Comparison of ENCODE assay signal across 13 mouse cellular contexts in the genomic region with DNA sequence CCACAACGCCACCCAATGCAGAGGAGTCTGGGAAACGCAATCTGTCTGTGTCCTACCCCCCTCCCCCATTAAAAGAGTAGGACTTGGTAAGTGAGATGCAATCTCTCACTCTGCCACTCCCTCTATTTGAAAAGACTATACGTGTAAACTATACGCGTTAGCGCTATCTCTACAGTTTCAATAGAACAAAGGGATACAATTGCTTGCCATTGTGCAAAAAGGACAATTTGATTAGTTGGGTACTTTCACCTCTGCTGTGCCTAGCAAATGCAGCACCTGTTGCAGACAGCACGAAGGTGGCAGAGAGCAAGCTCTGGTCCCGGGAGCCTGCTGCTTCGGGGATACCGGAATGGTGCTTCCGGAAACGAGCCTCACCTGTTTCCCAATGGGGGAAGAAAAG.
DNase-seq lines count a peak whose midpoint lies in the region; ATAC-seq and TF ChIP-seq lines count a peak whose summit lies in the region.
"Had no signal": no experiment of that assay in that cellular context is flagged by ENCODE, and none has a peak within 500 bp of the region (broad histone marks: within the 10 kb centered on the region; RNA-seq: fewer than 3 reads in every experiment).

No protein-coding gene starts in this region.

- H3K27ac ChIP-seq in left cerebral cortex, adult 2 months, result no peak overlapping the region
- no peak overlapping the region for H3K27ac ChIP-seq in embryonic facial prominence, embryonic 15.5 days (replicated peaks)
- no peak overlapping the region for H3K27ac ChIP-seq in intestine, postnatal 0 days (ENCODE audit: low read depth, low read length)
- H3K27ac ChIP-seq in stomach, postnatal 0 days (replicated peaks), result no peak overlapping the region
- H3K27ac ChIP-seq: neural tube, embryonic 13.5 days had no signal

- H3K4me1 ChIP-seq in embryonic facial prominence, embryonic 15.5 days, result peaks cover 24% of the 10 kb centered on the region
- H3K4me1 ChIP-seq in intestine, postnatal 0 days (replicated peaks; ENCODE audit: control insufficient read depth, insufficient read depth, low read length), result no peaks in the 10 kb centered on the region
- peaks cover 5% of the 10 kb centered on the region; the same call in 1 of the 2 replicates for H3K4me1 ChIP-seq in stomach, postnatal 0 days (replicated peaks; ENCODE audit: control insufficient read depth, insufficient read depth)

- TF ChIP-seq CTCF in left cerebral cortex, adult 2 months (IDR thresholded peaks at IDR 0.05), result no peak
- TF ChIP-seq CTCF in intestine, postnatal 0 days (IDR thresholded peaks at IDR 0.05; ENCODE audit: low read depth), result no peak
- TF ChIP-seq CTCF in stomach, postnatal 0 days (IDR thresholded peaks at IDR 0.05; ENCODE audit: low read depth), result no peak

- TF ChIP-seq EP300 in stomach, postnatal 0 days (optimal IDR thresholded peaks at IDR 0.05), result no peak

- H3K9me3 ChIP-seq in embryonic facial prominence, embryonic 15.5 days (replicated peaks), result no peaks in the 10 kb centered on the region
- H3K9me3 ChIP-seq in intestine, postnatal 0 days (ENCODE audit: control insufficient read depth), result no peaks in the 10 kb centered on the region
- no peaks in the 10 kb centered on the region for H3K9me3 ChIP-seq in stomach, postnatal 0 days (ENCODE audit: control insufficient read depth, low read length)
- H3K9me3 ChIP-seq: neural tube, embryonic 13.5 days had no signal

- DNase-seq in left cerebral cortex, adult 2 months (ENCODE audit: extremely low spot score in 1 of 2, low spot score in 2 of 2), result no peak
- no peak for DNase-seq in left cerebral cortex, postnatal 4 days
- DNase-seq in stomach, postnatal 0 days (ENCODE audit: low spot score), result peak; percentile 17
- DNase-seq in heart, adult 9 months (ENCODE audit: low spot score in 2 of 2), result no peak
- DNase-seq in lung, postnatal 10 days, result no peak
- DNase-seq: heart, postnatal 10 days; kidney, adult 8-10 months; liver; thymus, postnatal 4 days had no signal

- ATAC-seq in embryonic facial prominence, embryonic 15.5 days (ENCODE audit: insufficient number of reproducible peaks, low FRiP score, low TSS enrichment, low read depth), result no peak
- no peak for ATAC-seq in intestine, postnatal 0 days
- ATAC-seq in stomach, postnatal 0 days (ENCODE audit: low FRiP score, low TSS enrichment), result no peak

- WGBS in embryonic facial prominence, embryonic 15.5 days, result 71% methylated on average over 12 of the region's 12 CpGs
- WGBS in intestine, postnatal 0 days, result 49% methylated on average over 12 of the region's 12 CpGs
- 37% methylated on average over 12 of the region's 12 CpGs for WGBS in stomach, postnatal 0 days

- H3K9ac ChIP-seq in embryonic facial prominence, embryonic 15.5 days, result no peak overlapping the region
- H3K9ac ChIP-seq in intestine, postnatal 0 days (ENCODE audit: low read depth, low read length), result no peak overlapping the region
- no peak overlapping the region for H3K9ac ChIP-seq in stomach, postnatal 0 days (ENCODE audit: low read length)
- H3K9ac ChIP-seq: neural tube, embryonic 13.5 days had no signal

- peak overlapping the region; percentile 7; the same call in 1 of the 2 replicates for H3K4me3 ChIP-seq in left cerebral cortex, adult 2 months
- no peak overlapping the region for H3K4me3 ChIP-seq in embryonic facial prominence, embryonic 15.5 days (replicated peaks)
- H3K4me3 ChIP-seq in intestine, postnatal 0 days (ENCODE audit: low read depth, low read length), result no peak overlapping the region
- H3K4me3 ChIP-seq in stomach, postnatal 0 days (ENCODE audit: low read depth, low read length), result no peak overlapping the region
- H3K4me3 ChIP-seq: neural tube, embryonic 13.5 days had no signal

- H3K36me3 ChIP-seq in embryonic facial prominence, embryonic 15.5 days, result no peaks in the 10 kb centered on the region
- H3K36me3 ChIP-seq in intestine, postnatal 0 days (ENCODE audit: control insufficient read depth, insufficient read depth), result no peaks in the 10 kb centered on the region
- no peaks in the 10 kb centered on the region for H3K36me3 ChIP-seq in stomach, postnatal 0 days (ENCODE audit: control insufficient read depth, insufficient read depth, low read length)
- H3K36me3 ChIP-seq: G1E; neural tube, embryonic 13.5 days had no signal

- intact Hi-C loops in left cerebral cortex, adult 2 months (cut with DNase I), result loop anchor here (5.0 kb wide), 1 partner anchor 77 kb away; no protein-coding TSS in a partner anchor
- intact Hi-C loops in left cerebral cortex, postnatal 4 days (cut with DNase I), result no loop called here

- H3K4me2 ChIP-seq in embryonic facial prominence, embryonic 15.5 days (replicated peaks), result peak overlapping the region; percentile 21; the same call in 1 of the 2 replicates
- peak overlapping the region; percentile 27; the same call in 1 of the 2 replicates for H3K4me2 ChIP-seq in intestine, postnatal 0 days (replicated peaks; ENCODE audit: low read depth)
- peak overlapping the region; percentile 28 for H3K4me2 ChIP-seq in stomach, postnatal 0 days (replicated peaks; ENCODE audit: low read depth)
- H3K4me2 ChIP-seq: neural tube, embryonic 13.5 days had no signal

- H3K27me3 ChIP-seq in embryonic facial prominence, embryonic 15.5 days, result no peaks in the 10 kb centered on the region
- H3K27me3 ChIP-seq in intestine, postnatal 0 days (replicated peaks; ENCODE audit: control insufficient read depth, insufficient read depth, low read length), result no peaks in the 10 kb centered on the region
- no peaks in the 10 kb centered on the region for H3K27me3 ChIP-seq in stomach, postnatal 0 days (ENCODE audit: control insufficient read depth, insufficient read depth, low read length)
- H3K27me3 ChIP-seq: neural tube, embryonic 13.5 days had no signal
